Mouse (Mus musculus) G1E (cell line): ENCODE measurements at regions not wholly inside any gene's neighbourhood (a gene's known extent, or its start where the extent isn't known, plus 50 kb on each side); places are given as distances from the start of the nearest gene placed in this dataset.

Source experiments
- ATAC-seq: 2 replicates; pipeline ENCODE4 v1.8.0; 2016; ENCODE audit warnings: mild to moderate bottlenecking; ENCODE audit not compliant: insufficient number of reproducible peaks, poor library complexity, low FRiP score, severe bottlenecking; ENCODE audit errors: extremely low read depth
- DNase-seq: peaks from one replicate; pipeline ENCODE4 v3.0.0; 2012; ENCODE audit warnings: low spot score
- H3K27me3 ChIP-seq: 2 replicates; pipeline ENCODE4 v1.6.1; 2012; ENCODE audit warnings: mild to moderate bottlenecking, low read length, inconsistent platforms; ENCODE audit not compliant: insufficient read depth
- H3K36me3 ChIP-seq: replicated peaks from 2 replicates; pipeline ENCODE3; 2012; ENCODE audit warnings: mild to moderate bottlenecking, inconsistent platforms
- H3K4me1 ChIP-seq: 2 replicates; pipeline ENCODE4 v1.6.1; 2012; ENCODE audit warnings: low read depth, low read length, inconsistent platforms, mixed read lengths; ENCODE audit not compliant: insufficient read depth
- H3K4me3 ChIP-seq: 2 replicates; pipeline ENCODE4 v1.5.1; 2012; ENCODE audit warnings: low read depth, mild to moderate bottlenecking, inconsistent platforms, low read length, moderate library complexity, mixed read lengths
- H3K9me3 ChIP-seq: replicated peaks from 2 replicates; pipeline ENCODE4 v1.6.1; 2012; ENCODE audit warnings: inconsistent platforms
- CTCF ChIP-seq: IDR thresholded peaks from 2 replicates; pipeline ENCODE4 v1.5.1; 2012; ENCODE audit warnings: low read depth, low read length, inconsistent platforms, mixed read lengths
- GATA1 ChIP-seq: IDR thresholded peaks from 2 replicates; pipeline ENCODE4 v1.6.1; 2012; ENCODE audit warnings: borderline replicate concordance, low read length, inconsistent platforms, mixed read lengths
- GATA2 ChIP-seq: IDR thresholded peaks from 2 replicates; pipeline ENCODE4 v1.6.1; 2012; ENCODE audit warnings: low read depth, low read length, inconsistent platforms, borderline replicate concordance
- POLR2AphosphoS5 ChIP-seq: IDR thresholded peaks from 2 replicates; pipeline ENCODE4 v1.6.1; 2012; ENCODE audit warnings: low read depth, low read length, inconsistent platforms; ENCODE audit not compliant: insufficient replicate concordance
- TAL1 ChIP-seq: conservative IDR thresholded peaks from 2 replicates; pipeline ENCODE4 v1.6.1; 2012; ENCODE audit warnings: low read depth, low read length, inconsistent platforms, mixed read lengths

GRCm38 (mm10) chr8:113439088-113439487 is 196.3 kb upstream of the Mon1b start:
- no peak for DNase-seq
- no peak for ATAC-seq
- Histone ChIP-seq H3K4me3 (no peak overlapping the region), H3K27me3 (no peaks in the 10 kb centered on the region), H3K9me3 (peaks cover 52% of the 10 kb centered on the region), H3K4me1 (no peaks in the 10 kb centered on the region), H3K36me3 (no peaks in the 10 kb centered on the region)
- TF ChIP-seq GATA2 (no peak), GATA1 (no peak), CTCF (no peak), POLR2AphosphoS5 (no peak), TAL1 (no peak)

GRCm38 (mm10) chr8:113454022-113454421 is 181.4 kb upstream of the Mon1b start:
- Histone ChIP-seq H3K4me3 (no peak overlapping the region), H3K36me3 (no peaks in the 10 kb centered on the region), H3K9me3 (peaks cover 18% of the 10 kb centered on the region), H3K27me3 (no peaks in the 10 kb centered on the region), H3K4me1 (no peaks in the 10 kb centered on the region)
- ATAC-seq: no peak
- DNase-seq: no peak
- no peak for TF ChIP-seq GATA1
- no peak for TF ChIP-seq TAL1
- TF ChIP-seq CTCF: no peak
- no peak for TF ChIP-seq GATA2

DNA sequence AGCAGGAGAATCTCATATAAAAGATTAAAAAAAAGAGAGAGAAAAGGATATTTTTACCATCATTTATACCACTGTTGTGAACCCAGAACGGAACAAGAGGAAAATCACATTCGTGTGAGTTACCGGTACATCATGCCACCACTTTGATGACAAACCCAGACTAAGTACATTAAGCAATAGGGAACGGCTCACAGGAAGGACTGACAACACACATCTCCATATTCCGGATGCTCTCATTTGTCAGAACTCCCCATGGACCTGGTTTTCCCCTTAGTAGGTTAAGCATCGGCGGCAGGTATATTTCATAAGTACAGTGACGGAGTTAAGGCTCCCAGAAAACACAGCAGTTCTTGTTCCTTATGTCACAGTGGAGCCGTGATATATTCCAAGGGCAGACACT is 170.8 kb upstream of the Mon1b start:
- H3K9me3 ChIP-seq: peaks cover 38% of the 10 kb centered on the region
- no peak for TF ChIP-seq TAL1
- TF ChIP-seq CTCF: no peak
- no peak for TF ChIP-seq GATA1
- no peak for TF ChIP-seq GATA2
- TF ChIP-seq POLR2AphosphoS5: no peak
- no peak for ATAC-seq

GRCm38 (mm10) chr8:113465156-113465555 is 170.2 kb upstream of the Mon1b start:
- Histone ChIP-seq H3K9me3 (peaks cover 40% of the 10 kb centered on the region), H3K27me3 (no peaks in the 10 kb centered on the region), H3K4me3 (no peak overlapping the region), H3K4me1 (no peaks in the 10 kb centered on the region), H3K36me3 (no peaks in the 10 kb centered on the region)
- TF ChIP-seq GATA1 (no peak), GATA2 (no peak), TAL1 (no peak)
- ATAC-seq: no peak
- no peak for DNase-seq

More for the DNA sequence above, 170.8 kb upstream of the Mon1b start:
- Histone ChIP-seq H3K4me1 (no peaks in the 10 kb centered on the region), H3K4me3 (no peak overlapping the region), H3K27me3 (no peaks in the 10 kb centered on the region), H3K36me3 (no peaks in the 10 kb centered on the region)
- no peak for DNase-seq

- ATAC-seq: no peak
- H3K9me3 ChIP-seq: peaks cover 35% of the 10 kb centered on the region
These were observed 168.7 kb upstream of the Mon1b start for GRCm38 (mm10) chr8:113466683-113467082.

DNA sequence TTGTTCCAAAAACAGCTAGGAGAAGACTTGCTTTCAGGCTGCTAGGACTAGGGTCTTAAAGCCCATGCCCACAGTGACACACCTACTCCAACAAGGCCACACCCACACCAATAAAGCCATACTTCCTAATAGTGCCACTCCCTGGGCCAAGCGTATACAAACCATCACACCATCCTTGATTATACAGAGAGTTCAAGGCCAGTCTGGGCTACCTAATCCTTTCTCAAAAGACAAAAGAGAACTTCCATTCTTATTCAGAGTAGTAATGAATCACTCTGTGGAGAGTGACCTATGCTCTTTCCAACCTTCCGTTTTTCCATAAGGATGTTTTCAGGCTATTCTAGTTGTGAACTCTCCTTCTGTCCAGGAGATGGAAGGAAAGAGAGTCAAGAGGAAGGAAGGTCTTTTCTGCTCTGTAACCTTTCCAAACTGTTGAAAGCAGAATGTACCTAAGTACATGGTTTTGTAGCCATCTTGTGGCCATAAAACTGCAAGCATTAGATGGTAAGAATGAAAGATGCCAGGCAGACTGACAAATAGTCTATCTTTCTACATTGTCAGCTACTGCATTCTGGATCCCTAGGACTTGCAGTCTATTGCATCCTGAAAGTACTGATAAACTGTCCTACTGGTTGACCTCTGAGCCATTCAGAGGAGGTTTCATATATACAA is 145.8 kb upstream of the Mon1b start:
- Histone ChIP-seq H3K27me3 (no peaks in the 10 kb centered on the region), H3K36me3 (no peaks in the 10 kb centered on the region), H3K4me1 (no peaks in the 10 kb centered on the region), H3K4me3 (no peak overlapping the region), H3K9me3 (peaks cover 13% of the 10 kb centered on the region)
- ATAC-seq (no peak), DNase-seq (no peak)
- no peak for TF ChIP-seq CTCF

More at GRCm38 (mm10) chr8:113466683-113467082, 168.7 kb upstream of the Mon1b start:
- Histone ChIP-seq H3K4me3 (no peak overlapping the region), H3K27me3 (no peaks in the 10 kb centered on the region), H3K4me1 (no peaks in the 10 kb centered on the region), H3K36me3 (no peaks in the 10 kb centered on the region)
- TF ChIP-seq CTCF (no peak), GATA1 (no peak), GATA2 (no peak), TAL1 (no peak), POLR2AphosphoS5 (no peak)
- DNase-seq: no peak

GRCm38 (mm10) chr8:113490891-113491290 is 144.5 kb upstream of the Mon1b start:
- DNase-seq: no peak
- Histone ChIP-seq H3K4me1 (no peaks in the 10 kb centered on the region), H3K36me3 (no peaks in the 10 kb centered on the region), H3K27me3 (no peaks in the 10 kb centered on the region), H3K4me3 (no peak overlapping the region), H3K9me3 (peaks cover 18% of the 10 kb centered on the region)
- TF ChIP-seq GATA1 (no peak), GATA2 (no peak), TAL1 (no peak), POLR2AphosphoS5 (no peak), CTCF (no peak)
- no peak for ATAC-seq
